In genomic region chr1:162202465-162203348, GRCm38 (mm10) we compare ENCODE assay signal across 10 mouse cellular contexts.
DNase-seq lines count a peak whose midpoint lies in the region; ATAC-seq lines count a peak whose summit lies in the region.
"Had no signal": no experiment of that assay in that cellular context is flagged by ENCODE, and none has a peak within 500 bp of the region (broad histone marks: within the 10 kb centered on the region; RNA-seq: fewer than 3 reads in every experiment).

No protein-coding gene starts in this region.

- H3K36me3 ChIP-seq in lung, embryonic 15.5 days = no peaks in the 10 kb centered on the region
- no peaks in the 10 kb centered on the region for H3K36me3 ChIP-seq in hindbrain, embryonic 10.5 days
- H3K36me3 ChIP-seq in limb, embryonic 10.5 days = no peaks in the 10 kb centered on the region
- no peaks in the 10 kb centered on the region for H3K36me3 ChIP-seq in neural tube, embryonic 14.5 days (ENCODE audit: control insufficient read depth, insufficient read depth, low read length)
- H3K36me3 ChIP-seq: forebrain, embryonic 15.5 days had no signal

- intact Hi-C loops in left cerebral cortex, postnatal 36 days (cut with DNase I) = no loop called here

- no peak for DNase-seq in lung, adult 18-20 months
- DNase-seq in hindbrain, embryonic 10.5 days (ENCODE audit: low spot score) = no peak
- peak; percentile 21 for DNase-seq in limb, embryonic 10.5 days (ENCODE audit: low spot score)
- no peak for DNase-seq in cerebellum, postnatal 14 days
- DNase-seq in left cerebral cortex, postnatal 36 days (ENCODE audit: low spot score in 2 of 2) = no peak
- DNase-seq: thymus, postnatal 36 days had no signal

- no peak overlapping the region for H3K4me3 ChIP-seq in lung, embryonic 15.5 days
- no peak overlapping the region for H3K4me3 ChIP-seq in hindbrain, embryonic 10.5 days
- H3K4me3 ChIP-seq in limb, embryonic 10.5 days = no peak overlapping the region
- H3K4me3 ChIP-seq in neural tube, embryonic 14.5 days (ENCODE audit: low read depth, low read length) = no peak overlapping the region
- H3K4me3 ChIP-seq: forebrain, embryonic 15.5 days had no signal

- no peak overlapping the region for H3K9ac ChIP-seq in lung, embryonic 15.5 days
- no peak overlapping the region for H3K9ac ChIP-seq in neural tube, embryonic 14.5 days (replicated peaks; ENCODE audit: low read depth, low read length)
- H3K9ac ChIP-seq: forebrain, embryonic 15.5 days had no signal

- peaks cover 21% of the 10 kb centered on the region for H3K4me1 ChIP-seq in lung, embryonic 15.5 days
- peaks cover 12% of the 10 kb centered on the region for H3K4me1 ChIP-seq in hindbrain, embryonic 10.5 days (replicated peaks)
- peaks cover 30% of the 10 kb centered on the region for H3K4me1 ChIP-seq in limb, embryonic 10.5 days
- H3K4me1 ChIP-seq in neural tube, embryonic 14.5 days (ENCODE audit: control insufficient read depth, insufficient read depth, low read length) = no peaks in the 10 kb centered on the region

- H3K27me3 ChIP-seq in lung, embryonic 15.5 days = no peaks in the 10 kb centered on the region
- peaks cover 65% of the 10 kb centered on the region for H3K27me3 ChIP-seq in hindbrain, embryonic 10.5 days (ENCODE audit: insufficient read depth, poor library complexity, severe bottlenecking)
- H3K27me3 ChIP-seq in limb, embryonic 10.5 days (ENCODE audit: low read depth, poor library complexity, severe bottlenecking) = no peaks in the 10 kb centered on the region
- H3K27me3 ChIP-seq in neural tube, embryonic 14.5 days (ENCODE audit: control insufficient read depth, insufficient read depth, low read length) = no peaks in the 10 kb centered on the region
- H3K27me3 ChIP-seq: forebrain, embryonic 15.5 days had no signal

- H3K27ac ChIP-seq in lung, embryonic 15.5 days = peak overlapping the region; percentile 51
- H3K27ac ChIP-seq in hindbrain, embryonic 10.5 days = peak overlapping the region; percentile 6; the same call in 1 of the 2 replicates
- peak overlapping the region; percentile 27 for H3K27ac ChIP-seq in limb, embryonic 10.5 days
- H3K27ac ChIP-seq in neural tube, embryonic 14.5 days (ENCODE audit: low read depth, low read length) = peak overlapping the region; percentile 2; the same call in 1 of the 2 replicates
- H3K27ac ChIP-seq: forebrain, embryonic 15.5 days had no signal

- no peaks in the 10 kb centered on the region for H3K9me3 ChIP-seq in lung, embryonic 15.5 days
- no peaks in the 10 kb centered on the region for H3K9me3 ChIP-seq in hindbrain, embryonic 10.5 days
- no peaks in the 10 kb centered on the region for H3K9me3 ChIP-seq in limb, embryonic 10.5 days (replicated peaks)
- H3K9me3 ChIP-seq in neural tube, embryonic 14.5 days (ENCODE audit: control insufficient read depth, low read length) = no peaks in the 10 kb centered on the region
- H3K9me3 ChIP-seq: forebrain, embryonic 15.5 days had no signal

- no peak for ATAC-seq in lung, embryonic 15.5 days (ENCODE audit: borderline replicate concordance, extremely low read depth, low FRiP score, low TSS enrichment)
- ATAC-seq in neural tube, embryonic 14.5 days (ENCODE audit: low read depth) = peak; percentile 62; the same call in 1 of the 2 replicates
- no peak for ATAC-seq in monocyte, adult 5-6 weeks (replicated peaks; ENCODE audit: insufficient number of reproducible peaks, low FRiP score, low TSS enrichment, poor library complexity, severe bottlenecking)
- ATAC-seq: forebrain, embryonic 15.5 days had no signal

- H3K4me2 ChIP-seq in lung, embryonic 15.5 days = no peak overlapping the region
- H3K4me2 ChIP-seq in neural tube, embryonic 14.5 days (ENCODE audit: low read depth, low read length) = no peak overlapping the region
- H3K4me2 ChIP-seq: forebrain, embryonic 15.5 days had no signal

- WGBS in lung, embryonic 15.5 days = 26% methylated on average over 12 of the region's 12 CpGs
- WGBS in hindbrain, embryonic 10.5 days = 57% methylated on average over 12 of the region's 12 CpGs
- 76% methylated on average over 12 of the region's 12 CpGs for WGBS in limb, embryonic 10.5 days
- 31% methylated on average over 12 of the region's 12 CpGs for WGBS in neural tube, embryonic 14.5 days
